Mouse (Mus musculus) G1E (cell line): ENCODE results near the gene Slc6a11.

Experiments
- CTCF ChIP-seq: IDR thresholded peaks from 2 replicates; pipeline ENCODE4 v1.5.1; 2012; ENCODE audit warnings: low read depth, low read length, inconsistent platforms, mixed read lengths
- GATA1 ChIP-seq: IDR thresholded peaks from 2 replicates; pipeline ENCODE4 v1.6.1; 2012; ENCODE audit warnings: borderline replicate concordance, low read length, inconsistent platforms, mixed read lengths
- GATA2 ChIP-seq: IDR thresholded peaks from 2 replicates; pipeline ENCODE4 v1.6.1; 2012; ENCODE audit warnings: low read depth, low read length, inconsistent platforms, borderline replicate concordance
- POLR2AphosphoS5 ChIP-seq: IDR thresholded peaks from 2 replicates; pipeline ENCODE4 v1.6.1; 2012; ENCODE audit warnings: low read depth, low read length, inconsistent platforms; ENCODE audit not compliant: insufficient replicate concordance
- TAL1 ChIP-seq: conservative IDR thresholded peaks from 2 replicates; pipeline ENCODE4 v1.6.1; 2012; ENCODE audit warnings: low read depth, low read length, inconsistent platforms, mixed read lengths

DNA sequence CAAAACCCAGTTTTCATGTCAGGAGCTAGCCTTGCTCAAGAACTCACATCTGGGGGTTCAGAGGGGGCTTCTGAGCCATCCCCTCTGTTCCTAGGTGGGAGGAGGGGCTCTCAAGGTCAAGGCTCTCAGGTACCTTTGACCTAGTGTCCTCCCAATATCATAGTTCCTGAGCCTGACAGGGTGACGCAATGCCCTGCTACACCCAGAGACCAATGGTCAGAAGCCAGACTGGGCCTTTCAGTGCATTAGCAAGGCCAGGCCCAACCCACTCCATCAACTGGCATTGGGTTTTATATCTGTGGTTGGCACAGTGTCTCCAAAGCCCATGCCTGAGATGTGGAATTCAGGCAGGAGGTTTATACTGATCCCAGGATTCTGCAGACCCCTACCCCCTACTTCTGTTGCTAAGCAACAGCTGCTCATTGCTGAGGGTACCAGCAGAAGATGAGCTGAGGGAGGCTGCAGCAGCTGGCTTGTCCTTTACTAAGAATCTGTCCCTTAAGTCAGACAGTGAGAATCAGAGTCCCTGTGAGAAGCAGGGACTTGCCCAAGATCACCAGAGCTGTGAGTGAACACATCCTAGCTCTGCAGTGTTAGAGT is 126.8 kb downstream of the Slc6a11 start:
- TF ChIP-seq CTCF (no peak), TAL1 (no peak), GATA1 (no peak), POLR2AphosphoS5 (no peak), GATA2 (no peak)
